Mouse (Mus musculus) limb, embryonic 14.5 days (tissue): ENCODE results near the gene Cachd1. TPM values are rescaled to one million over a fixed set of nuclear protein-coding genes. Genes with fewer than 3 reads are reported as not detected.

Experiments used
- ATAC-seq: fragments of 200-750 bp; cut with Nextera tagmentation; 2 replicates; pipeline ENCODE4 v1.8.0; 2017; ENCODE audit warnings: low read depth, moderate number of reproducible peaks, moderate TSS enrichment; ENCODE audit not compliant: low FRiP score
- DNase-seq: peaks from one replicate; pipeline ENCODE4 v3.0.0-alpha.2; 2015; ENCODE audit warnings: low spot score
- H3K27ac ChIP-seq: fragments of 300-500 bp; sonication (generic); replicated peaks from 2 replicates; pipeline ENCODE4 v1.5.1; 2014; ENCODE audit warnings: low read depth, mild to moderate bottlenecking, low read length, moderate library complexity, mixed read lengths
- H3K27me3 ChIP-seq: fragments of 300-500 bp; sonication (generic); 2 replicates; pipeline ENCODE4 v1.6.1; 2014; ENCODE audit warnings: low read length, mixed read lengths; ENCODE audit not compliant: control insufficient read depth, insufficient read depth
- H3K36me3 ChIP-seq: fragments of 300-500 bp; sonication (generic); 2 replicates; pipeline ENCODE4 v1.6.1; 2014; ENCODE audit warnings: mild to moderate bottlenecking, low read length, moderate library complexity, mixed read lengths; ENCODE audit not compliant: control insufficient read depth, insufficient read depth
- H3K4me1 ChIP-seq: fragments of 300-500 bp; sonication (generic); 2 replicates; pipeline ENCODE4 v1.6.1; 2014; ENCODE audit warnings: antibody characterized with exemption, low read length, mixed read lengths; ENCODE audit not compliant: control insufficient read depth, insufficient read depth
- H3K4me2 ChIP-seq: fragments of 300-500 bp; sonication (generic); replicated peaks from 2 replicates; pipeline ENCODE4 v1.6.1; 2014; ENCODE audit warnings: low read depth, mild to moderate bottlenecking, low read length, moderate library complexity; ENCODE audit not compliant: severe bottlenecking
- H3K4me3 ChIP-seq: fragments of 300-500 bp; sonication (generic); replicated peaks from 2 replicates; pipeline ENCODE4 v1.5.1; 2014; ENCODE audit warnings: low read length
- H3K9ac ChIP-seq: fragments of 300-500 bp; sonication (generic); 2 replicates; pipeline ENCODE4 v1.6.1; 2014; ENCODE audit warnings: mild to moderate bottlenecking, low read depth, low read length, moderate library complexity; ENCODE audit not compliant: severe bottlenecking
- H3K9me3 ChIP-seq: fragments of 300-500 bp; sonication (generic); 2 replicates; pipeline ENCODE4 v1.6.1; 2016; ENCODE audit warnings: low read length; ENCODE audit not compliant: control insufficient read depth
- POLR2A ChIP-seq: fragments of 200-500 bp; IDR thresholded peaks from 2 replicates; pipeline ENCODE4 v1.8.0; 2012; ENCODE audit warnings: inconsistent platforms, mild to moderate bottlenecking, moderate library complexity, borderline replicate concordance; ENCODE audit not compliant: insufficient read depth, insufficient read length; ENCODE audit errors: extremely low read depth
- WGBS: fragments of 180-500 bp; shearing (Covaris S2); extraction: QIAGEN DNeasy Blood & Tissue Kit; methylation state at CpG from one replicate; pipeline ENCODE4 v1.1.7; 2014; 5-methylcytosine and 5-hydroxymethylcytosine counted together
- polyA plus RNA-seq, 2 experiments: library from polyadenylated mRNA; depleted of rRNA in 1 of 2; stranded (reverse) in 1 of 2; unstranded in 1 of 2; fragments of >200 nt; fragmentation: Nextera tagmentation in 1 of 2; extraction: Ambion mirVana in 1 of 2; gene quantifications; 2 replicates each; pipeline versions ENCODE4 v1.2.1 to v1.2.3; 2012 to 2014

The Cachd1 gene
- polyA plus RNA-seq, 2 experiments = 37.3 to 103 TPM

DNA sequence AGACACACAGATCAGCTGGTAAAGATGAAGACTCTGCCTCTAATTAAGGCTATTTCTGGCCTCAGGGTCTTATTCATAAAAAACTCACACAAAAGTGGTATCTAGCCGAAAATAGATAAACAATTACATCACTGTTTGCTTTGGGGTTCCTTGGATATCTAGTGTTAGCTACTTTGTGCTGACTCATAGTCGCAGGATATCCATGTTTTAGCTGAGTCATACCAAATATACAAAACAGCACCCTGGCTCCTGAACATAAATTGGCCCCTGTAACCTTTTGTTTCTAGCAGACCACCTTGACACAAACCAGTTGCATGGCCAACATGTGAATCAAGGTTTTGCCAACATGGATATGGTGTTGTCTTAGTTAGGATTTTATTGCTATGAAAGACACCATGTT lies 24.2 kb upstream of the Cachd1 start:
- H3K4me1 ChIP-seq = no peaks in the 10 kb centered on the region
- no peaks in the 10 kb centered on the region for H3K27me3 ChIP-seq
- H3K9ac ChIP-seq = no peak overlapping the region
- no peak for ATAC-seq
- TF ChIP-seq POLR2A = no peak
- H3K4me2 ChIP-seq = no peak overlapping the region
- no peak for DNase-seq
- H3K4me3 ChIP-seq = no peak overlapping the region
- H3K27ac ChIP-seq = no peak overlapping the region
- no peaks in the 10 kb centered on the region for H3K36me3 ChIP-seq
- WGBS = 85% methylated on average over 2 of the region's 2 CpGs
- no peaks in the 10 kb centered on the region for H3K9me3 ChIP-seq

DNA sequence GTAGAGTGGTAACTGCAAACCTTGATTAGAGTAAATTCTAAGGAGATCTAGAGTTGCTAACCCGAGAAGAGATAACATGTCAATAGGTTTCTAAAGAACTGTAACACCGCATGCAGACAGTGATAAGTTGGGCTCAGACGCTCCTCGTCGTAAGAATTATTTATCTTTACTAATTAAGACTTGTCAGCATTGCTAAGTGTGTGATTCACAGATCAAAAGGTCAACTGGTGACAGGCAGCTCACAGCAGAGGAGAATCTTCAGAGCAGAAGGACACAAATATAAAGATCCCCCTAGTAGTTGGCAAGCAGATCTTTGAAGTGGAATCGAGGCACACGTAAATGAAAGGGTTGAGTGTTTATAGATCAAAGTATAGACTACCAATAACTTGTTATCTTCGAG lies 20.8 kb upstream of the Cachd1 start:
- Histone ChIP-seq H3K9ac (no peak overlapping the region), H3K9me3 (no peaks in the 10 kb centered on the region), H3K27me3 (no peaks in the 10 kb centered on the region), H3K4me3 (no peak overlapping the region), H3K4me1 (peaks cover 8% of the 10 kb centered on the region; the same call in 1 of the 2 replicates), H3K27ac (no peak overlapping the region), H3K36me3 (no peaks in the 10 kb centered on the region), H3K4me2 (no peak overlapping the region)
- TF ChIP-seq POLR2A = no peak
- 60% methylated on average over 8 of the region's 8 CpGs for WGBS
- DNase-seq (no peak), ATAC-seq (no peak)

GRCm38 (mm10) chr4:100756499-100756898 lies 20.0 kb upstream of the Cachd1 start:
- Histone ChIP-seq H3K4me1 (peaks cover 8% of the 10 kb centered on the region; the same call in 1 of the 2 replicates), H3K9ac (no peak overlapping the region), H3K36me3 (no peaks in the 10 kb centered on the region), H3K27me3 (no peaks in the 10 kb centered on the region), H3K27ac (no peak overlapping the region), H3K4me3 (no peak overlapping the region), H3K9me3 (no peaks in the 10 kb centered on the region), H3K4me2 (no peak overlapping the region)
- no peak for DNase-seq
- no peak for ATAC-seq
- TF ChIP-seq POLR2A = no peak

- no peak overlapping the region for H3K4me2 ChIP-seq
- H3K4me1 ChIP-seq = peaks cover 8% of the 10 kb centered on the region; the same call in 1 of the 2 replicates
- WGBS = 53% methylated on average over 6 of the region's 6 CpGs
- no peaks in the 10 kb centered on the region for H3K36me3 ChIP-seq
- H3K9ac ChIP-seq = no peak overlapping the region
- H3K27ac ChIP-seq = no peak overlapping the region
- ATAC-seq (peak; percentile 57; the same call in 1 of the 2 replicates), DNase-seq (peak; percentile 41)
- no peaks in the 10 kb centered on the region for H3K9me3 ChIP-seq
- H3K4me3 ChIP-seq = no peak overlapping the region
- H3K27me3 ChIP-seq = no peaks in the 10 kb centered on the region
- TF ChIP-seq POLR2A = no peak
Measured at GRCm38 (mm10) chr4:100758265-100758898, 18.1 kb upstream of the Cachd1 start.

DNA sequence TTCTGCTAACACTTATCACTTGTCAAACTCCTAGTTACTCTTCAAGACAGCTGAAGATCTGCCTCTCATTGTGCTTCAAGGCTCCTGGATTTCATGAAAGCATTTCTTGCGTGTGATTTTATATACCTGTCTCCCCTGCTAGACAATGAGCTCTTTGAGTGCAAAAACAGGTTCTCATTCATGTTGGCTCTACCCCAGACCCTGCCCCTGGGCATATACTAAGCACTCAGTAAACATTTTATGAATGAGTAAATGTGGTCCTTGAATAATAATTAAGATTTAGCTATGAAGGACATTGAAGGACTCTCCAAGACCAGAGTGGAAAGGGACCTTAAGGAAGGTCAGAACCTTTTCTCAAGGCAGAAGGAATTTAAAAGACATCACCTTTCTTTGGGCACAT lies 16.9 kb upstream of the Cachd1 start:
- no peak for TF ChIP-seq POLR2A
- Histone ChIP-seq H3K9me3 (no peaks in the 10 kb centered on the region), H3K36me3 (no peaks in the 10 kb centered on the region), H3K4me2 (no peak overlapping the region), H3K27ac (no peak overlapping the region), H3K4me3 (no peak overlapping the region), H3K9ac (no peak overlapping the region), H3K27me3 (no peaks in the 10 kb centered on the region), H3K4me1 (peaks cover 8% of the 10 kb centered on the region; the same call in 1 of the 2 replicates)
- 49% methylated on average over 1 of the region's 1 CpGs for WGBS
- DNase-seq (no peak), ATAC-seq (no peak)
